Mouse (Mus musculus) embryonic facial prominence, embryonic 11.5 days (tissue): ENCODE measurements around the gene Decr2. TPM values are rescaled to one million over a fixed set of nuclear protein-coding genes. Genes with fewer than 3 reads are reported as not detected.
A peak's percentile ranks its signal among the peaks of the same experiment; 100 is the strongest.
"Not testable (repeated sequence)": the region's sequence is repeated elsewhere in the genome, so short reads cannot be mapped to it uniquely, and the experiment has no call there.

ENCODE experiments used
- ATAC-seq: fragments of 200-750 bp; cut with Nextera tagmentation; replicated peaks from 2 replicates; pipeline ENCODE4 v1.8.0; 2017; ENCODE audit warnings: low read depth; ENCODE audit not compliant: insufficient number of reproducible peaks, low FRiP score, low TSS enrichment
- DNase-seq: peaks from one replicate; pipeline ENCODE4 v3.0.0-alpha.2; 2015; ENCODE audit warnings: low spot score
- H3K27ac ChIP-seq: fragments of 300-500 bp; sonication (generic); replicated peaks from 2 replicates; pipeline ENCODE4 v1.5.1; 2014; ENCODE audit warnings: mild to moderate bottlenecking, low read depth, low read length, control low read depth
- H3K27me3 ChIP-seq: fragments of 300-500 bp; sonication (generic); 2 replicates; pipeline ENCODE4 v1.6.1; 2014; ENCODE audit warnings: mild to moderate bottlenecking, low read length, moderate library complexity, mixed read lengths; ENCODE audit not compliant: control insufficient read depth, insufficient read depth
- H3K36me3 ChIP-seq: fragments of 300-500 bp; sonication (generic); replicated peaks from 2 replicates; pipeline ENCODE4 v1.6.1; 2014; ENCODE audit warnings: low read depth, mild to moderate bottlenecking, low read length, moderate library complexity, mixed read lengths; ENCODE audit not compliant: control insufficient read depth, insufficient read depth
- H3K4me1 ChIP-seq: fragments of 300-500 bp; sonication (generic); 2 replicates; pipeline ENCODE4 v1.6.1; 2014; ENCODE audit warnings: low read length, mixed read lengths; ENCODE audit not compliant: control insufficient read depth, insufficient read depth
- H3K4me2 ChIP-seq: fragments of 300-500 bp; sonication (generic); 2 replicates; pipeline ENCODE4 v1.6.1; 2014; ENCODE audit warnings: low read depth, mild to moderate bottlenecking, control low read depth, low read length, moderate library complexity
- H3K4me3 ChIP-seq: fragments of 300-500 bp; sonication (generic); 2 replicates; pipeline ENCODE4 v1.5.1; 2014; ENCODE audit warnings: low read depth, low read length, control low read depth
- H3K9ac ChIP-seq: fragments of 300-500 bp; sonication (generic); replicated peaks from 2 replicates; pipeline ENCODE4 v1.6.1; 2014; ENCODE audit warnings: mild to moderate bottlenecking, control low read depth, low read length
- H3K9me3 ChIP-seq: fragments of 300-500 bp; sonication (generic); replicated peaks from 2 replicates; pipeline ENCODE4 v1.6.1; 2016; ENCODE audit warnings: mild to moderate bottlenecking, low read length, inconsistent platforms, mixed read lengths; ENCODE audit not compliant: control insufficient read depth
- WGBS: fragments of 180-500 bp; shearing (Covaris S2); extraction: QIAGEN DNeasy Blood & Tissue Kit; methylation state at CpG from one replicate; pipeline ENCODE4 v1.1.7; 2014; 5-methylcytosine and 5-hydroxymethylcytosine counted together
- polyA plus RNA-seq: library from polyadenylated mRNA; unstranded; fragments of >200 nt; fragmentation: Nextera tagmentation; extraction: Ambion mirVana; gene quantifications from 2 replicates; pipeline ENCODE4 v1.2.1, GENCODE M21; 2014

Gene Decr2
- polyA plus RNA-seq, 1 experiment from 2014 or later, result 18.8 TPM

- 0 out of 2 replicates have a peak, but pooled peaks cover 2% of the 10 kb centered on the region for H3K4me1 ChIP-seq
- H3K36me3 ChIP-seq, result no peaks in the 10 kb centered on the region
- no peak overlapping the region for H3K27ac ChIP-seq
- DNase-seq (no peak), ATAC-seq (no peak)
- WGBS, result 86% methylated on average over 7 of the region's 7 CpGs
- peaks cover 48% of the 10 kb centered on the region for H3K27me3 ChIP-seq
- no peak overlapping the region for H3K4me3 ChIP-seq
- no peaks in the 10 kb centered on the region for H3K9me3 ChIP-seq
- no peak overlapping the region for H3K4me2 ChIP-seq
- no peak overlapping the region for H3K9ac ChIP-seq
These were observed 25.2 kb upstream of the Decr2 start for GRCm38 (mm10) chr17:26115205-26115898.

- not testable (repeated sequence) for H3K4me3 ChIP-seq, H3K4me1 ChIP-seq, H3K4me2 ChIP-seq, DNase-seq, ATAC-seq, H3K9me3 ChIP-seq, H3K27ac ChIP-seq, H3K36me3 ChIP-seq, H3K9ac ChIP-seq
- 63% methylated on average over 7 of the region's 7 CpGs for WGBS
- peaks cover 48% of the 10 kb centered on the region for H3K27me3 ChIP-seq
These were observed 24.3 kb upstream of the Decr2 start for GRCm38 (mm10) chr17:26114461-26114860.

- peak overlapping the region; percentile 65 for H3K4me3 ChIP-seq
- H3K27ac ChIP-seq, result no peak overlapping the region
- DNase-seq (no peak), ATAC-seq (no peak)
- 13% methylated on average over 8 of the region's 8 CpGs for WGBS
- H3K9me3 ChIP-seq, result no peaks in the 10 kb centered on the region
- H3K36me3 ChIP-seq, result no peaks in the 10 kb centered on the region
- no peak overlapping the region; the same call in 1 of the 2 replicates for H3K9ac ChIP-seq
- peaks cover 48% of the 10 kb centered on the region for H3K27me3 ChIP-seq
- 0 out of 2 replicates have a peak, but pooled peaks cover 2% of the 10 kb centered on the region for H3K4me1 ChIP-seq
- H3K4me2 ChIP-seq, result peak overlapping the region; percentile 99
These were observed 23.9 kb upstream of the Decr2 start for GRCm38 (mm10) chr17:26114061-26114460.

DNA sequence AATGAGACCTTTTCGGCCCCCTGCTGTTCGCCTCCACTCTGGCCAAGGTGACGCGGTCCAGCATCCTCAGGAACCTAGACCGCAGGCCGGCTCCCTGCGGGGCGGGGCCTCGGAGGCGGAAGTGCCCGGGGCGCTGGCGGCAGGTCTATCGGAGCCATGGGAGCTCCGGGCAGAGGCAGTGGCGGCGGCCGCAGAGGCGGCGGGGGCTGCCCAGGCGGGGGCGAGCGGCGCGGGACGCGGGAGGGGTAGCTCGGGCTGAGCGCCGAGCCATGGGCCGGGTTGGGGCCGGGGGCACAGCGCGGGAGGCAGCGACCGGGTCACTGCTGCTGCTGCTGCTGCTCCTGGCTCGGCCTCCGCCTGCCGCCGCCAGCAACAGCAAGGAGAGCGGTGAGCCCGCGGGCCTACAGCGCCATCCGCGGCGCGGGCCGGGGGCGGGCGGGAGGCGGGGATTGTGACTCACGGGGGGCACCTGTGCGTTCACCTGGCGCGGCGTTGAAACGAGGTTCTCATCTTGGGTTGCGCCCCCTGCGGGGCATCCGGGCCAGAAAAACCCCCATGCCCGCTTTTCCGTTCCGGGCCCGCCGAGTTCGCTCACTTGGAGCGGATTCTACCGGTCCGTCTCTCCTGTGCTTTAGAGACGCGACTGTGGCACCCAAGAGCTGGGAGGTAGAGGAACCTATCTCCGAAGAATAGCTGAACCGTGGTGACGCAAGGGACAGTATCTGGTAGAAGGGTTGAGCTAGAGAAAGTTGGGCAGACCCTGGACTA is 23.2 kb upstream of the Decr2 start, which contains the start of gene Tmem8:
TSS of gene Tmem8 (plus strand) at position 119 of the 768 bp plus-strand sequence.
- Histone ChIP-seq H3K4me3 (peak within 1 kb of the TSS; percentile 65), H3K4me2 (peak within 1 kb of the TSS; percentile 99), H3K27ac (no peak within 1 kb of the TSS), H3K4me1 (0 out of 2 replicates have a peak, but pooled peaks cover 2% of the 10 kb centered on the region), H3K27me3 (peaks cover 48% of the 10 kb centered on the region), H3K36me3 (no peaks in the 10 kb centered on the region), H3K9ac (peak within 1 kb of the TSS; percentile 67), H3K9me3 (no peaks in the 10 kb centered on the region)
- ATAC-seq (peak; percentile 50), DNase-seq (peak; percentile 69)
- WGBS, result under 1% methylated on average over 59 of the region's 75 CpGs

- WGBS, result 15% methylated on average over 14 of the region's 14 CpGs
- peak overlapping the region; percentile 65 for H3K4me3 ChIP-seq
- H3K4me2 ChIP-seq, result peak overlapping the region; percentile 99
- peak overlapping the region; percentile 67 for H3K9ac ChIP-seq
- H3K36me3 ChIP-seq, result no peaks in the 10 kb centered on the region
- no peak; the same call in 1 of the 2 replicates for ATAC-seq
- peak; percentile 9 for DNase-seq
- 0 out of 2 replicates have a peak, but pooled peaks cover 2% of the 10 kb centered on the region for H3K4me1 ChIP-seq
- H3K27me3 ChIP-seq, result peaks cover 48% of the 10 kb centered on the region
- no peaks in the 10 kb centered on the region for H3K9me3 ChIP-seq
- no peak overlapping the region for H3K27ac ChIP-seq
These were observed 22.6 kb upstream of the Decr2 start for GRCm38 (mm10) chr17:26112751-26113150.

DNA sequence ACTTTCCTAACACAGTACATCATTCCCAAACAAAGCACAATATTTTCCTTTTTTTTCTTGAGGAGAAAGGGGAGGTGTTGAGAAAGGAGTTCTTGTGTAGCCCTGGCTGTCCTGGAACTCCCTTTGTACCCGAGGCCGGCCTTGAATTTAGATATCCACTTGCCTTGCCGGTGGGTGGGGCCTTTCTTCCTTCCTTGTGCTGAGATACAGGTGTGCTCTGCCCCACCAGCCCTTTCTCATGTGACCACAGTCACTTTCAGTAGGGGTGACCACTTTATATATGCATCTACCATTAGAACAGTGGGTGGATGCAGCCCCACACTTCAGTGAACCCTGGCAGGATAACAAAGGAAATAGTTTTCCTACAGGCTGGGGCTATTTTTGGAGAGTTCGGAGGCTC is 21.6 kb upstream of the Decr2 start:
- peaks cover 48% of the 10 kb centered on the region for H3K27me3 ChIP-seq
- H3K9me3 ChIP-seq, result no peaks in the 10 kb centered on the region
- 14% methylated on average over 4 of the region's 4 CpGs for WGBS

GRCm38 (mm10) chr17:26111024-26111423 is 20.9 kb upstream of the Decr2 start:
- DNase-seq (no peak), ATAC-seq (no peak)
- Histone ChIP-seq H3K4me2 (no peak overlapping the region), H3K9me3 (no peaks in the 10 kb centered on the region), H3K36me3 (no peaks in the 10 kb centered on the region), H3K27ac (no peak overlapping the region), H3K4me3 (no peak overlapping the region), H3K27me3 (peaks cover 48% of the 10 kb centered on the region), H3K4me1 (0 out of 2 replicates have a peak, but pooled peaks cover 2% of the 10 kb centered on the region), H3K9ac (no peak overlapping the region)
- WGBS, result 2% methylated on average over 4 of the region's 4 CpGs

More for the DNA sequence above, 21.6 kb upstream of the Decr2 start:
- Histone ChIP-seq H3K27ac (no peak overlapping the region), H3K9ac (no peak overlapping the region), H3K4me2 (no peak overlapping the region), H3K36me3 (no peaks in the 10 kb centered on the region), H3K4me3 (no peak overlapping the region), H3K4me1 (0 out of 2 replicates have a peak, but pooled peaks cover 2% of the 10 kb centered on the region)
- DNase-seq (no peak), ATAC-seq (no peak)

GRCm38 (mm10) chr17:26110156-26110555 is 20.0 kb upstream of the Decr2 start:
- Histone ChIP-seq H3K4me3 (no peak overlapping the region), H3K36me3 (no peaks in the 10 kb centered on the region), H3K4me1 (0 out of 2 replicates have a peak, but pooled peaks cover 2% of the 10 kb centered on the region), H3K9me3 (no peaks in the 10 kb centered on the region), H3K27me3 (peaks cover 40% of the 10 kb centered on the region), H3K27ac (no peak overlapping the region), H3K4me2 (no peak overlapping the region), H3K9ac (no peak overlapping the region)
- no peak for DNase-seq
- ATAC-seq, result no peak
- 20% methylated on average over 4 of the region's 4 CpGs for WGBS
